Mouse (Mus musculus): ENCODE data around the gene Spns2. TPM values are rescaled to one million over a fixed set of nuclear protein-coding genes. Genes with fewer than 3 reads are reported as not detected.

Gene Spns2
- total and polyA plus RNA-seq, 3 experiments: 0.07 to 0.17 (median 0.14) TPM

GRCm38 (mm10) chr11:72500139-72500538 lies 10.4 kb upstream of the Spns2 start:
- Histone ChIP-seq H3K27me3 (replicated peaks) (peaks cover 32% of the 10 kb centered on the region), H3K4me1 (ENCODE audit: control insufficient read depth in 1 of 2, insufficient read depth in 2 of 2) (peaks cover 0 to 23% of the 10 kb centered on the region in 2 experiments; a peak in 2 of 4 replicates), H3K9ac (ENCODE audit: insufficient read depth, low read depth) (no peak overlapping the region), H3K4me3 (replicated peaks in 1 of 3; ENCODE audit: low read depth in 2 of 3, low read length in 2 of 3, poor library complexity in 1 of 3) (no peak overlapping the region), H3K79me2 (replicated peaks; ENCODE audit: control insufficient read depth, extremely low read depth, insufficient read depth, poor library complexity, severe bottlenecking) (no peaks in the 10 kb centered on the region), H3K27ac (ENCODE audit: insufficient read depth, low read depth) (no peak overlapping the region), H3K9me3 (replicated peaks; ENCODE audit: low read length) (no peaks in the 10 kb centered on the region), H3K36me3 (replicated peaks in 1 of 2; ENCODE audit: control insufficient read depth in 1 of 2, insufficient read depth in 1 of 2, low read length in 1 of 2) (no peaks in the 10 kb centered on the region), H3K4me2 (ENCODE audit: insufficient read depth, low read depth, poor library complexity, severe bottlenecking) (no peak overlapping the region)
- in situ Hi-C loops (cut with MboI; ENCODE audit: low pct_ligation_motif_present, low pct_unique_long_range_greater_than_20kb, low sequenced_read_pairs) (no loop called here), dilution Hi-C loops (cut with MboI; ENCODE audit: extremely low pct_ligation_motif_present, extremely low pct_unique_long_range_greater_than_20kb, low sequenced_read_pairs) (no loop called here)
- no peak for DNase-seq (ENCODE audit: extremely low read depth)
- TF ChIP-seq EP300 (IDR thresholded peaks at IDR 0.05; ENCODE audit: low read length) (no peak), ZNF384 (IDR thresholded peaks at IDR 0.05; ENCODE audit: low read depth, low read length) (no peak), POLR2A (IDR thresholded peaks at IDR 0.05; ENCODE audit: low read depth, low read length) (no peak), ZMIZ1 (IDR thresholded peaks at IDR 0.05; ENCODE audit: low read depth, low read length) (no peak), SMC3 (IDR thresholded peaks at IDR 0.05; ENCODE audit: low read depth, low read length) (no peak), PAX5 (IDR thresholded peaks at IDR 0.05; ENCODE audit: low read length) (no peak), E2F4 (IDR thresholded peaks at IDR 0.05; ENCODE audit: insufficient replicate concordance, low read depth, low read length) (no peak)

- dilution Hi-C loops (cut with MboI; ENCODE audit: extremely low pct_ligation_motif_present, extremely low pct_unique_long_range_greater_than_20kb, low sequenced_read_pairs): no loop called here
- Histone ChIP-seq H3K4me1 (ENCODE audit: control insufficient read depth in 1 of 2, insufficient read depth in 2 of 2) (peaks cover 0 to 23% of the 10 kb centered on the region in 2 experiments; a peak in 2 of 4 replicates), H3K27ac (ENCODE audit: insufficient read depth, low read depth) (no peak overlapping the region), H3K36me3 (replicated peaks in 1 of 2; ENCODE audit: control insufficient read depth in 1 of 2, insufficient read depth in 1 of 2, low read length in 1 of 2) (no peaks in the 10 kb centered on the region), H3K4me2 (ENCODE audit: insufficient read depth, low read depth, poor library complexity, severe bottlenecking) (no peak overlapping the region), H3K9me3 (replicated peaks; ENCODE audit: low read length) (no peaks in the 10 kb centered on the region), H3K9ac (ENCODE audit: insufficient read depth, low read depth) (no peak overlapping the region), H3K79me2 (replicated peaks; ENCODE audit: control insufficient read depth, extremely low read depth, insufficient read depth, poor library complexity, severe bottlenecking) (no peaks in the 10 kb centered on the region), H3K4me3 (replicated peaks in 1 of 3; ENCODE audit: low read depth in 2 of 3, low read length in 2 of 3, poor library complexity in 1 of 3) (no peak overlapping the region), H3K27me3 (replicated peaks) (peaks cover 48% of the 10 kb centered on the region)
- TF ChIP-seq RAD21 (IDR thresholded peaks at IDR 0.05; ENCODE audit: low read depth, low read length) (no peak), TCF12 (IDR thresholded peaks at IDR 0.05; ENCODE audit: low read depth, low read length) (no peak), CTCF (conservative IDR thresholded peaks at IDR 0.05 in 1 of 2, IDR thresholded peaks at IDR 0.05 in 1 of 2; ENCODE audit: low read depth in 2 of 2, low read length in 2 of 2) (no peak), HCFC1 (IDR thresholded peaks at IDR 0.05; ENCODE audit: low read depth, low read length) (no peak), ETS1 (conservative IDR thresholded peaks at IDR 0.05; ENCODE audit: low read depth, low read length) (no peak)
- in situ Hi-C loops (cut with MboI; ENCODE audit: low pct_ligation_motif_present, low pct_unique_long_range_greater_than_20kb, low sequenced_read_pairs): no loop called here
- no peak for DNase-seq (ENCODE audit: extremely low read depth)
Measured at GRCm38 (mm10) chr11:72497367-72497766, 7.7 kb upstream of the Spns2 start.

GRCm38 (mm10) chr11:72496775-72497174 lies 7.1 kb upstream of the Spns2 start:
- in situ Hi-C loops (cut with MboI; ENCODE audit: low pct_ligation_motif_present, low pct_unique_long_range_greater_than_20kb, low sequenced_read_pairs): no loop called here
- TF ChIP-seq GABPA (IDR thresholded peaks at IDR 0.05; ENCODE audit: insufficient replicate concordance, low read depth, low read length) (no peak), POLR2AphosphoS2 (IDR thresholded peaks at IDR 0.05; ENCODE audit: low read depth, low read length) (no peak), ZKSCAN1 (IDR thresholded peaks at IDR 0.05; ENCODE audit: borderline replicate concordance, low read depth, low read length) (no peak), ZC3H11A (IDR thresholded peaks at IDR 0.05; ENCODE audit: low read depth, low read length) (no peak), MAZ (IDR thresholded peaks at IDR 0.05; ENCODE audit: low read depth, low read length) (no peak)

More at GRCm38 (mm10) chr11:72496775-72497174, 7.1 kb upstream of the Spns2 start:
- Histone ChIP-seq H3K4me3 (replicated peaks in 1 of 3; ENCODE audit: low read depth in 2 of 3, low read length in 2 of 3, poor library complexity in 1 of 3) (no peak overlapping the region), H3K36me3 (replicated peaks in 1 of 2; ENCODE audit: control insufficient read depth in 1 of 2, insufficient read depth in 1 of 2, low read length in 1 of 2) (no peaks in the 10 kb centered on the region), H3K27me3 (replicated peaks) (peaks cover 54% of the 10 kb centered on the region), H3K79me2 (replicated peaks; ENCODE audit: control insufficient read depth, extremely low read depth, insufficient read depth, poor library complexity, severe bottlenecking) (no peaks in the 10 kb centered on the region), H3K9me3 (replicated peaks; ENCODE audit: low read length) (no peaks in the 10 kb centered on the region), H3K4me2 (ENCODE audit: insufficient read depth, low read depth, poor library complexity, severe bottlenecking) (no peak overlapping the region), H3K27ac (ENCODE audit: insufficient read depth, low read depth) (no peak overlapping the region), H3K4me1 (ENCODE audit: control insufficient read depth in 1 of 2, insufficient read depth in 2 of 2) (peaks cover 0 to 19% of the 10 kb centered on the region in 2 experiments; a peak in 2 of 4 replicates), H3K9ac (ENCODE audit: insufficient read depth, low read depth) (no peak overlapping the region)
- dilution Hi-C loops (cut with MboI; ENCODE audit: extremely low pct_ligation_motif_present, extremely low pct_unique_long_range_greater_than_20kb, low sequenced_read_pairs): no loop called here
- no peak for DNase-seq (ENCODE audit: extremely low read depth)

Measured in CH12.LX (cell line).